Mouse (Mus musculus) E14TG2a.4 (cell line): ENCODE data around the gene Slc41a2.

Source experiments
- CTCF ChIP-seq: conservative IDR thresholded peaks from 2 replicates; pipeline ENCODE4 v1.5.1; 2014; ENCODE audit warnings: low read length
- NANOG ChIP-seq: IDR thresholded peaks from 2 replicates; pipeline ENCODE4 v1.6.1; 2014; ENCODE audit warnings: borderline replicate concordance, low read length, mixed read lengths
- POU5F1 ChIP-seq: IDR thresholded peaks from 2 replicates; pipeline ENCODE4 v1.6.1; 2014; ENCODE audit warnings: low read length, borderline replicate concordance

DNA sequence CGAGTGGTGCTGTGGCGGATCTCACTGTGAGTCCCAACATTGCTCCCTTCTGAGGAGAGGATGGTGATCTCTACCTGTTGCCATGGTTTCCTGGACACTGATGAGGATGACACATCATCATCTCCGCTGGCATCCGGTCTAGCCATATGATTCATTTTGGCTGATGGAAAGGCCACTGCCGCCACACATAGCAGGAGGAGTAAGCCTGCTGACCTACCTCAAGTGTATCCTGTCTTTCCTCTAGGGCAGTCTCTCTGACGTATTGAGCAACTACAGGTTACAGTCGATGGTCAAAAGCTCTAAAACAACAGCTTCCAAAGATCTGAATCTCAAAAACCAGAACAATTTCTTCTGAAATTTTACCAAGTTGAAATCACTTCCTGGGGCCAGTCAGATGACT lies 16.8 kb downstream of the Slc41a2 start:
- TF ChIP-seq CTCF = no peak
- no peak for TF ChIP-seq NANOG
- TF ChIP-seq POU5F1 = no peak
